Mouse (Mus musculus) layer of hippocampus, adult 6 months (tissue): Measurements from ENCODE around the gene Sult2b1. TPM values are rescaled to one million over a fixed set of nuclear protein-coding genes. Genes with fewer than 3 reads are reported as not detected.

Experiments
- long read RNA-seq, 2 experiments: library from polyadenylated mRNA; unstranded; transcript quantifications; one replicate each; pipeline ENCODE4 v2.0.0; 2019 to 2020
- polyA plus RNA-seq: library from polyadenylated mRNA; unstranded; fragments of <200 nt; fragmentation: Nextera tagmentation; gene quantifications from 2 replicates; pipeline ENCODE4 v1.2.3, GENCODE M21; 2021

Gene Sult2b1
- polyA plus RNA-seq, result 20.6 and 22.7 TPM in 2 replicates
- long read RNA-seq, experiment 1, transcript Sult2b1-207 (6 exons, 1,242 nt), result major isoform, 20 of 25 reads
- long read RNA-seq, experiment 1, partial matches to known transcripts, result 0 of 25 reads
- long read RNA-seq, experiment 1, other reads (novel, unspliced or antisense), result 5 of 25 reads
- long read RNA-seq, experiment 2, transcript Sult2b1-207 (6 exons, 1,242 nt), result major isoform, 9 of 14 reads
- long read RNA-seq, experiment 2, partial matches to known transcripts, result 0 of 14 reads
- long read RNA-seq, experiment 2, other reads (novel, unspliced or antisense), result 5 of 14 reads

GRCm38 (mm10) chr7:45784524-45785372, at the start of gene Sult2b1:
Gene Sult2b1 (minus strand): TSS chr7:45784669.

GRCm38 (mm10) chr7:45830427-45831127, 46.1 kb upstream of the Sult2b1 start, which contains the start of gene Grwd1:
Gene Grwd1 (minus strand): TSS chr7:45830944.

GRCm38 (mm10) chr7:45824598-45824997, 40.1 kb upstream of the Sult2b1 start, which contains the start of gene Kcnj14:
Gene Kcnj14 (minus strand): TSS chr7:45824782.

GRCm38 (mm10) chr7:45813787-45814779, 29.6 kb upstream of the Sult2b1 start, which contains the start of gene Cyth2:
Gene Cyth2 (minus strand): TSS chr7:45814581.

GRCm38 (mm10) chr7:45783511-45784091, 868 bp downstream of the Sult2b1 start, which contains the start of gene Lmtk3:
Gene Lmtk3 (plus strand): TSS chr7:45783738.

GRCm38 (mm10) chr7:45725713-45726112, 58.8 kb downstream of the Sult2b1 start, which contains the start of gene Spaca4:
Gene Spaca4 (minus strand): TSS chr7:45725813.

GRCm38 (mm10) chr7:45720413-45721233, 63.8 kb downstream of the Sult2b1 start, which contains the start of gene Fam83e:
Gene Fam83e (plus strand): TSS chr7:45721212.

GRCm38 (mm10) chr7:45717918-45718297, 66.6 kb downstream of the Sult2b1 start, which contains the start of gene Sphk2:
Gene Sphk2 (minus strand): TSS chr7:45718002.

GRCm38 (mm10) chr7:45715090-45715708, 69.3 kb downstream of the Sult2b1 start, which contains the start of gene Rpl18:
Gene Rpl18 (plus strand): TSS chr7:45715457.

GRCm38 (mm10) chr7:45704730-45705442, 79.6 kb downstream of the Sult2b1 start, which contains the start of gene Dbp:
Gene Dbp (plus strand): TSS chr7:45705088.

GRCm38 (mm10) chr7:45699523-45700141, 84.8 kb downstream of the Sult2b1 start, which contains the start of gene Car11:
Gene Car11 (plus strand): TSS chr7:45699843.

GRCm38 (mm10) chr7:45693921-45694591, 90.4 kb downstream of the Sult2b1 start, which contains the start of gene Sec1:
Gene Sec1 (minus strand): TSS chr7:45694402.

GRCm38 (mm10) chr7:45683396-45684050, 100.9 kb downstream of the Sult2b1 start, which contains the start of gene Ntn5:
Gene Ntn5 (plus strand): TSS chr7:45684022.

